Mouse (Mus musculus) liver, embryonic 13.5 days (tissue): ENCODE data around the gene Klhl25. TPM values are rescaled to one million over a fixed set of nuclear protein-coding genes. Genes with fewer than 3 reads are reported as not detected.
"Not testable (repeated sequence)": the region's sequence is repeated elsewhere in the genome, so short reads cannot be mapped to it uniquely, and the experiment has no call there.

Source experiments
- ATAC-seq: fragments of 200-750 bp; cut with Nextera tagmentation; 2 replicates; pipeline ENCODE4 v1.8.0; 2017; ENCODE audit warnings: low read depth, mild to moderate bottlenecking, moderate number of reproducible peaks, moderate library complexity
- DNase-seq: peaks from one replicate; pipeline ENCODE4 v3.0.0; 2022
- H3K27ac ChIP-seq: fragments of 300-500 bp; sonication (generic); 2 replicates; pipeline ENCODE4 v1.5.1; 2015; ENCODE audit warnings: moderate library complexity, mild to moderate bottlenecking, inconsistent platforms
- H3K27me3 ChIP-seq: fragments of 300-500 bp; sonication (generic); 2 replicates; pipeline ENCODE4 v1.6.1; 2015; ENCODE audit warnings: mild to moderate bottlenecking, inconsistent platforms
- H3K36me3 ChIP-seq: fragments of 300-500 bp; sonication (generic); 2 replicates; pipeline ENCODE4 v1.6.1; 2015; ENCODE audit warnings: mild to moderate bottlenecking, inconsistent platforms
- H3K4me1 ChIP-seq: fragments of 300-500 bp; sonication (generic); replicated peaks from 2 replicates; pipeline ENCODE4 v1.6.1; 2015; ENCODE audit warnings: inconsistent platforms
- H3K4me2 ChIP-seq: fragments of 300-500 bp; sonication (generic); 2 replicates; pipeline ENCODE4 v1.6.1; 2015; ENCODE audit warnings: inconsistent platforms, mild to moderate bottlenecking, moderate library complexity
- H3K4me3 ChIP-seq: fragments of 300-500 bp; sonication (generic); replicated peaks from 2 replicates; pipeline ENCODE4 v1.5.1; 2015; ENCODE audit warnings: mild to moderate bottlenecking, inconsistent platforms
- H3K9ac ChIP-seq: fragments of 300-500 bp; sonication (generic); 2 replicates; pipeline ENCODE4 v1.6.1; 2015; ENCODE audit warnings: mild to moderate bottlenecking, inconsistent platforms
- H3K9me3 ChIP-seq: fragments of 300-500 bp; sonication (generic); replicated peaks from 2 replicates; pipeline ENCODE4 v1.6.1; 2016; ENCODE audit warnings: inconsistent platforms
- WGBS: fragments of 180-500 bp; shearing (Covaris S2); methylation state at CpG from one replicate; pipeline ENCODE4 v1.1.7; 2015; ENCODE audit not compliant: insufficient replicate concordance; 5-methylcytosine and 5-hydroxymethylcytosine counted together
- polyA plus RNA-seq: library from polyadenylated mRNA; unstranded; fragments of >200 nt; fragmentation: Nextera tagmentation; extraction: Ambion mirVana; gene quantifications from 2 replicates; pipeline ENCODE4 v1.2.1, GENCODE M21; 2015

Klhl25 gene
- polyA plus RNA-seq, 1 experiment from 2014 or later = 10.3 TPM

- 0 out of 2 replicates have a peak overlapping the region, but pooled peaks have one; percentile 8 for H3K4me2 ChIP-seq
- no peaks in the 10 kb centered on the region for H3K27me3 ChIP-seq
- no peak overlapping the region for H3K9ac ChIP-seq
- no peaks in the 10 kb centered on the region for H3K9me3 ChIP-seq
- no peak overlapping the region for H3K4me3 ChIP-seq
- H3K4me1 ChIP-seq = no peaks in the 10 kb centered on the region
- ATAC-seq (peak; percentile 41), DNase-seq (peak; percentile 12)
- no peaks in the 10 kb centered on the region for H3K36me3 ChIP-seq
- 16% methylated on average over 11 of the region's 11 CpGs for WGBS
- no peak overlapping the region for H3K27ac ChIP-seq
Measured at GRCm38 (mm10) chr7:75910035-75910651, 62.0 kb downstream of the Klhl25 start.

DNA sequence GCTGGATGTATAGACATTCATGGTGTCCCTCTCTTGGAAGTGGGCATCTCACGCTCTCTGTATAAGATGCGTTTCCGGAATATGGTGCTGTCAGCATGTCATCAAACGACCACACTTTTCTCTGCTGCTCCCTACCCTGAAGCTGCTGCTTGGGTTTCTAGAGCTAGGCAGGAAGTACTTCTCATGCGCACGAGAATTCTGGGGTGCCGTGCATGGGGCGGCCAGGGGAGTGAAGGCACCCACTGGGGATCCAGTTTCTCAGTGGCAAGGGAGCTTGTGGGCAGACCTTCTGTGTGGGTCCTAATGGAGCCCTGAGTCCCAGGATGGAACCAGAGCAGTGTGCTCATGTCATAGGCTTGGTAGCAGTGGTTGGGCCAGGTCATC is 62.5 kb downstream of the Klhl25 start:
- no peaks in the 10 kb centered on the region for H3K4me1 ChIP-seq
- H3K9me3 ChIP-seq = no peaks in the 10 kb centered on the region
- H3K27ac ChIP-seq = no peak overlapping the region
- H3K36me3 ChIP-seq = no peaks in the 10 kb centered on the region
- no peak for DNase-seq
- H3K4me2 ChIP-seq = no peak overlapping the region
- WGBS = 62% methylated on average over 8 of the region's 8 CpGs
- no peaks in the 10 kb centered on the region for H3K27me3 ChIP-seq
- no peak for ATAC-seq
- H3K9ac ChIP-seq = no peak overlapping the region
- no peak overlapping the region for H3K4me3 ChIP-seq

GRCm38 (mm10) chr7:75913952-75914351 is 65.8 kb downstream of the Klhl25 start:
- Histone ChIP-seq H3K4me1 (no peaks in the 10 kb centered on the region), H3K27me3 (no peaks in the 10 kb centered on the region), H3K4me2 (no peak overlapping the region), H3K4me3 (no peak overlapping the region), H3K9me3 (no peaks in the 10 kb centered on the region), H3K36me3 (no peaks in the 10 kb centered on the region), H3K9ac (no peak overlapping the region), H3K27ac (no peak overlapping the region)
- peak; percentile 57; the same call in 1 of the 2 replicates for ATAC-seq
- peak; percentile 47 for DNase-seq
- WGBS = 2% methylated on average over 7 of the region's 7 CpGs

- not testable (repeated sequence) for DNase-seq, H3K36me3 ChIP-seq, H3K4me3 ChIP-seq, H3K4me2 ChIP-seq, H3K9ac ChIP-seq, H3K27ac ChIP-seq, ATAC-seq, H3K4me1 ChIP-seq, H3K27me3 ChIP-seq, H3K9me3 ChIP-seq
- WGBS = 55% methylated on average over 3 of the region's 3 CpGs
Measured at GRCm38 (mm10) chr7:75915550-75915949, 67.4 kb downstream of the Klhl25 start.

- H3K36me3 ChIP-seq = no peaks in the 10 kb centered on the region
- DNase-seq (no peak), ATAC-seq (no peak)
- no peaks in the 10 kb centered on the region for H3K4me1 ChIP-seq
- H3K4me2 ChIP-seq = no peak overlapping the region
- no peaks in the 10 kb centered on the region for H3K9me3 ChIP-seq
- 64% methylated on average over 4 of the region's 4 CpGs for WGBS
- H3K9ac ChIP-seq = no peak overlapping the region
- H3K27me3 ChIP-seq = no peaks in the 10 kb centered on the region
- H3K4me3 ChIP-seq = no peak overlapping the region
- no peak overlapping the region for H3K27ac ChIP-seq
Measured at GRCm38 (mm10) chr7:75917662-75918061, 69.6 kb downstream of the Klhl25 start.

DNA sequence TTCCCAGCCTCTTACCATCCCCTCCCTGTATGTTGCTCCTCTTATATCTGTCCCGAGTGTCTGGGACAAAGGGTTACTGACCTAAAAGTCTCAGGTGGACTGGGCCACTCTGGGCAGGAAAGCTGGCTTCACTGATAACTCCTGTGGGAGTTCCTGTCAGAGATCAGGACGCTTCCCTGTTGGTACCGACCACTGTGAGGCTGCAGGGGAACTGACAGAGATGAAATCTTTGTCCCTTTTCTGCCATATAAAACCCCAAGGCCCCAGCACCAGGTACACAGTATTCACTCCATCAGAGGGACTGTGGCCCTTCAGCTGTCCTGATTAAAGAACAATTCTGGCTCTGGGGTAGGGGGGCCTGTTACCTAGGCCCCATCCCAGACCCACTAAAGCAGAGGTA is 71.6 kb downstream of the Klhl25 start:
- not testable (repeated sequence) for ATAC-seq, H3K36me3 ChIP-seq, H3K4me2 ChIP-seq, H3K4me3 ChIP-seq, H3K9ac ChIP-seq, H3K27ac ChIP-seq, DNase-seq, H3K9me3 ChIP-seq, H3K27me3 ChIP-seq, H3K4me1 ChIP-seq
- WGBS = 17% methylated on average over 3 of the region's 3 CpGs
